Mouse (Mus musculus) heart, postnatal 0 days (tissue): ENCODE measurements around the gene Xrcc2.

Source experiments
- CTCF ChIP-seq: IDR thresholded peaks from 2 replicates; pipeline ENCODE4 v1.5.1; 2016; ENCODE audit warnings: antibody characterized with exemption, control low read depth, low read depth
- EP300 ChIP-seq: IDR thresholded peaks from 2 replicates; pipeline ENCODE4 v1.6.1; 2016; ENCODE audit warnings: antibody characterized with exemption, low read depth

- TF ChIP-seq EP300 (no peak), CTCF (no peak)
Measured at GRCm38 (mm10) chr5:25654578-25654987, 51.0 kb downstream of the Xrcc2 start.
